Mouse (Mus musculus) embryo, embryonic 11 days (tissue): Measurements from ENCODE around the gene Cdyl2.

Experiments used
- DNase-seq: peaks from one replicate; pipeline ENCODE4 v3.0.0-alpha.2; 2015

Cdyl2 gene

GRCm38 (mm10) chr8:116670604-116671003 lies 62.2 kb downstream of the Cdyl2 start:
- no peak for DNase-seq

- no peak for DNase-seq
These were observed 63.8 kb downstream of the Cdyl2 start for GRCm38 (mm10) chr8:116668977-116669376.

GRCm38 (mm10) chr8:116666781-116667325 lies 65.9 kb downstream of the Cdyl2 start:
- no peak for DNase-seq

- no peak for DNase-seq
These were observed 71.3 kb downstream of the Cdyl2 start for GRCm38 (mm10) chr8:116661521-116661920.

- DNase-seq, result no peak
These were observed 76.0 kb downstream of the Cdyl2 start for GRCm38 (mm10) chr8:116656811-116657210.

GRCm38 (mm10) chr8:116654881-116655280 lies 77.9 kb downstream of the Cdyl2 start:
- no peak for DNase-seq

- DNase-seq, result no peak
These were observed 79.8 kb downstream of the Cdyl2 start for GRCm38 (mm10) chr8:116652949-116653348.

- DNase-seq, result no peak
These were observed 82.6 kb downstream of the Cdyl2 start for GRCm38 (mm10) chr8:116649975-116650725.

- no peak for DNase-seq
These were observed 87.4 kb downstream of the Cdyl2 start for GRCm38 (mm10) chr8:116645376-116645775.

- DNase-seq, result no peak
These were observed 91.9 kb downstream of the Cdyl2 start for GRCm38 (mm10) chr8:116640925-116641324.

GRCm38 (mm10) chr8:116637998-116638397 lies 94.8 kb downstream of the Cdyl2 start:
- no peak for DNase-seq

GRCm38 (mm10) chr8:116637193-116637592 lies 95.6 kb downstream of the Cdyl2 start:
- no peak for DNase-seq

GRCm38 (mm10) chr8:116636396-116636795 lies 96.4 kb downstream of the Cdyl2 start:
- no peak for DNase-seq

GRCm38 (mm10) chr8:116635972-116636371 lies 96.8 kb downstream of the Cdyl2 start:
- no peak for DNase-seq

GRCm38 (mm10) chr8:116635261-116635660 lies 97.5 kb downstream of the Cdyl2 start:
- no peak for DNase-seq

- DNase-seq, result no peak
These were observed 98.4 kb downstream of the Cdyl2 start for GRCm38 (mm10) chr8:116634436-116634835.

GRCm38 (mm10) chr8:116633470-116634150 lies 99.2 kb downstream of the Cdyl2 start:
- DNase-seq, result no peak

- no peak for DNase-seq
These were observed 102.7 kb downstream of the Cdyl2 start for GRCm38 (mm10) chr8:116630066-116630465.

- DNase-seq, result no peak
These were observed 103.8 kb downstream of the Cdyl2 start for GRCm38 (mm10) chr8:116628975-116629374.

GRCm38 (mm10) chr8:116627854-116628479 lies 104.8 kb downstream of the Cdyl2 start:
- no peak for DNase-seq

- DNase-seq, result no peak
These were observed 109.2 kb downstream of the Cdyl2 start for GRCm38 (mm10) chr8:116623591-116623990.

- DNase-seq, result no peak
These were observed 110.5 kb downstream of the Cdyl2 start for GRCm38 (mm10) chr8:116622326-116622725.

- DNase-seq, result peak; percentile 7
These were observed 111.4 kb downstream of the Cdyl2 start for GRCm38 (mm10) chr8:116621158-116621961.
